Mouse (Mus musculus) lung, adult 10 weeks (tissue): ENCODE results near the gene Ctso. TPM values are rescaled to one million over a fixed set of nuclear protein-coding genes. Genes with fewer than 3 reads are reported as not detected.

Source experiments
- polyA plus RNA-seq: library from polyadenylated mRNA; stranded (reverse); fragments of 350-450 nt; fragmentation: Illumina TruSeq; extraction: RNeasy Lipid Tissue Mini Kit (QIAGEN cat#74804); gene quantifications from one replicate; pipeline ENCODE4 v1.2.3, GENCODE M21; 2014; ENCODE audit warnings: low read depth, low replicate concordance; ENCODE audit not compliant: insufficient read depth

Gene Ctso
- 31.6 TPM for polyA plus RNA-seq

GRCm38 (mm10) chr3:81932141-81933101 lies at the start of gene Ctso:
TSS of gene Ctso (plus strand) at chr3:81932601.

GRCm38 (mm10) chr3:81976102-81976501 lies 43.7 kb downstream of the Ctso start, which contains the start of gene Tdo2:
TSS of gene Tdo2 (minus strand) at chr3:81976202.

GRCm38 (mm10) chr3:81981990-81982389 lies 49.6 kb downstream of the Ctso start, which contains the start of gene Asic5:
TSS of gene Asic5 (plus strand) at chr3:81982290.

Other genes with a start within 250 kb of the Ctso start
- 1.2 TPM for gene Tdo2, start 43.6 kb downstream of the Ctso start, polyA plus RNA-seq
- gene Asic5, start 49.7 kb downstream of the Ctso start, polyA plus RNA-seq, result not detected
- 57.9 TPM for gene Gucy1b1, start 142.1 kb downstream of the Ctso start, polyA plus RNA-seq
- gene Gucy1a1, start 213.2 kb downstream of the Ctso start, polyA plus RNA-seq, result 52.8 TPM